Mouse (Mus musculus): Measurements from ENCODE around the gene Gm49601. TPM values are rescaled to one million over a fixed set of nuclear protein-coding genes. Genes with fewer than 3 reads are reported as not detected.

The Gm49601 gene
- polyA plus RNA-seq, 1 experiment from 2014 or later = 1.0 TPM

- Histone ChIP-seq H3K36me3 (ENCODE audit: control insufficient read depth, insufficient read depth, low read length) (no peaks in the 10 kb centered on the region), H3K27ac (ENCODE audit: low read depth, low read length) (no peak overlapping the region), H3K9me3 (replicated peaks; ENCODE audit: control insufficient read depth, low read length) (no peaks in the 10 kb centered on the region), H3K4me3 (ENCODE audit: low read depth, low read length) (no peak overlapping the region), H3K4me2 (no peak overlapping the region), H3K4me1 (ENCODE audit: control insufficient read depth, insufficient read depth, low read length) (peaks cover 5% of the 10 kb centered on the region), H3K27me3 (ENCODE audit: control insufficient read depth, insufficient read depth, low read length) (peaks cover 26% of the 10 kb centered on the region), H3K9ac (ENCODE audit: low read depth, low read length) (no peak overlapping the region)
- ATAC-seq (replicated peaks; ENCODE audit: insufficient number of reproducible peaks, low FRiP score, low TSS enrichment) = no peak
- WGBS (ENCODE audit: insufficient replicate concordance) = 36% methylated on average over 1 of the region's 1 CpGs
These were observed 7.1 kb upstream of the Gm49601 start for GRCm38 (mm10) chr16:18633333-18633732.

DNA sequence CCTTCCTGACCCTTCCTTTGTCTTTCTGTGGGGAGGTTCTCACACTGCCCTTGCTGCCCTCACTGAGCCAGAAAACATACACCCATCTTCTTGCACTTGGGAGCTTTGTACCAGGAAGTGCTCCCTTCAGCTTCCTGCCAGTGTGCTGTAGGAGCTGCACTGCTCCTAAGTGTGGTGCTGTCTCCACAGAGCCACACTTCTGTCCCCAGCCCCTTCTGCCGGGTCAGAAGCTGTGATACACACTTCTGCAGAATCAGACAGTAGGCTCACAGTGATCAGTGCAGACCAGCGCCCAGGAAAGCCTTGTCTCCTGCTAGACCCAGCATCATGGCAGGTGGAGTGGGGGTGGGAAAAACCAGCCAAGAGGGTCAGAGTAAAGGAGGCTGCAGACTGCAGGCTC lies 6.6 kb upstream of the Gm49601 start:
- Histone ChIP-seq H3K36me3 (ENCODE audit: control insufficient read depth, insufficient read depth, low read length) (no peaks in the 10 kb centered on the region), H3K9me3 (replicated peaks; ENCODE audit: control insufficient read depth, low read length) (no peaks in the 10 kb centered on the region), H3K9ac (ENCODE audit: low read depth, low read length) (no peak overlapping the region), H3K27me3 (ENCODE audit: control insufficient read depth, insufficient read depth, low read length) (peaks cover 32% of the 10 kb centered on the region), H3K27ac (ENCODE audit: low read depth, low read length) (no peak overlapping the region), H3K4me2 (no peak overlapping the region), H3K4me1 (ENCODE audit: control insufficient read depth, insufficient read depth, low read length) (peaks cover 5% of the 10 kb centered on the region), H3K4me3 (ENCODE audit: low read depth, low read length) (no peak overlapping the region)
- WGBS (ENCODE audit: insufficient replicate concordance) = 59% methylated on average over 2 of the region's 2 CpGs
- ATAC-seq (replicated peaks; ENCODE audit: insufficient number of reproducible peaks, low FRiP score, low TSS enrichment) = no peak

DNA sequence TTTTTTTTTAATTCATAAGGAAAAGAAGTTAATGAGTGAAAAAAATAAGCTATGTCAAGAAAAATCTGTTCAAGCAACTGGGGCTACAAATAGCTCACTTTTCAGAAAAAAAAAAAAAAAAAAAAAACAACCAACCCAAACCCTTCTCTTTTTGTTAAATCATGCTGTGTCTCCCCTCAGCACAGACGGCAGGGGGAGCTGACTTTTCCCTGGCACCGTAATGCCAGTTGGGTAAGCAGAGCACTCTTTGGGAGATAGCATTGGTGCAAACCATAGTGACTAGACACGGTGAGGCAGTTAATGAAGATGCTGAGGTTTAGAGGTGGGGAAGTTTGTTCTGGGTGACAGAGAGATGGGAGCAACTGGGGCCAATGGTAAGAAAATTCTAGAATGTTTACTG lies 5.8 kb upstream of the Gm49601 start:
- 56% methylated on average over 3 of the region's 3 CpGs for WGBS (ENCODE audit: insufficient replicate concordance)
- no peak overlapping the region for H3K27ac ChIP-seq (ENCODE audit: low read depth, low read length)
- H3K4me3 ChIP-seq (ENCODE audit: low read depth, low read length) = no peak overlapping the region
- no peak for ATAC-seq (replicated peaks; ENCODE audit: insufficient number of reproducible peaks, low FRiP score, low TSS enrichment)
- no peak overlapping the region for H3K4me2 ChIP-seq
- no peaks in the 10 kb centered on the region for H3K9me3 ChIP-seq (replicated peaks; ENCODE audit: control insufficient read depth, low read length)
- no peak overlapping the region for H3K9ac ChIP-seq (ENCODE audit: low read depth, low read length)
- H3K27me3 ChIP-seq (ENCODE audit: control insufficient read depth, insufficient read depth, low read length) = peaks cover 39% of the 10 kb centered on the region
- H3K4me1 ChIP-seq (ENCODE audit: control insufficient read depth, insufficient read depth, low read length) = peaks cover 5% of the 10 kb centered on the region
- H3K36me3 ChIP-seq (ENCODE audit: control insufficient read depth, insufficient read depth, low read length) = no peaks in the 10 kb centered on the region

- Histone ChIP-seq H3K9ac (ENCODE audit: low read depth, low read length) (no peak overlapping the region), H3K4me1 (ENCODE audit: control insufficient read depth, insufficient read depth, low read length) (peaks cover 8% of the 10 kb centered on the region), H3K36me3 (ENCODE audit: control insufficient read depth, insufficient read depth, low read length) (no peaks in the 10 kb centered on the region), H3K4me3 (ENCODE audit: low read depth, low read length) (no peak overlapping the region), H3K4me2 (no peak overlapping the region), H3K27ac (ENCODE audit: low read depth, low read length) (no peak overlapping the region), H3K27me3 (ENCODE audit: control insufficient read depth, insufficient read depth, low read length) (peaks cover 48% of the 10 kb centered on the region), H3K9me3 (replicated peaks; ENCODE audit: control insufficient read depth, low read length) (no peaks in the 10 kb centered on the region)
- no peak for ATAC-seq (replicated peaks; ENCODE audit: insufficient number of reproducible peaks, low FRiP score, low TSS enrichment)
- 54% methylated on average over 7 of the region's 7 CpGs for WGBS (ENCODE audit: insufficient replicate concordance)
These were observed 4.9 kb upstream of the Gm49601 start for GRCm38 (mm10) chr16:18631141-18631540.

GRCm38 (mm10) chr16:18630291-18630690 lies 4.1 kb upstream of the Gm49601 start:
- peak overlapping the region; percentile 98 for H3K4me2 ChIP-seq
- 47% methylated on average over 5 of the region's 5 CpGs for WGBS (ENCODE audit: insufficient replicate concordance)
- peaks cover 57% of the 10 kb centered on the region for H3K27me3 ChIP-seq (ENCODE audit: control insufficient read depth, insufficient read depth, low read length)
- no peak for ATAC-seq (replicated peaks; ENCODE audit: insufficient number of reproducible peaks, low FRiP score, low TSS enrichment)
- H3K36me3 ChIP-seq (ENCODE audit: control insufficient read depth, insufficient read depth, low read length) = no peaks in the 10 kb centered on the region
- peaks cover 14% of the 10 kb centered on the region for H3K4me1 ChIP-seq (ENCODE audit: control insufficient read depth, insufficient read depth, low read length)
- H3K9ac ChIP-seq (ENCODE audit: low read depth, low read length) = peak overlapping the region; percentile 77; the same call in 1 of the 2 replicates
- peak overlapping the region; percentile 76 for H3K4me3 ChIP-seq (ENCODE audit: low read depth, low read length)
- no peaks in the 10 kb centered on the region for H3K9me3 ChIP-seq (replicated peaks; ENCODE audit: control insufficient read depth, low read length)
- no peak overlapping the region for H3K27ac ChIP-seq (ENCODE audit: low read depth, low read length)

DNA sequence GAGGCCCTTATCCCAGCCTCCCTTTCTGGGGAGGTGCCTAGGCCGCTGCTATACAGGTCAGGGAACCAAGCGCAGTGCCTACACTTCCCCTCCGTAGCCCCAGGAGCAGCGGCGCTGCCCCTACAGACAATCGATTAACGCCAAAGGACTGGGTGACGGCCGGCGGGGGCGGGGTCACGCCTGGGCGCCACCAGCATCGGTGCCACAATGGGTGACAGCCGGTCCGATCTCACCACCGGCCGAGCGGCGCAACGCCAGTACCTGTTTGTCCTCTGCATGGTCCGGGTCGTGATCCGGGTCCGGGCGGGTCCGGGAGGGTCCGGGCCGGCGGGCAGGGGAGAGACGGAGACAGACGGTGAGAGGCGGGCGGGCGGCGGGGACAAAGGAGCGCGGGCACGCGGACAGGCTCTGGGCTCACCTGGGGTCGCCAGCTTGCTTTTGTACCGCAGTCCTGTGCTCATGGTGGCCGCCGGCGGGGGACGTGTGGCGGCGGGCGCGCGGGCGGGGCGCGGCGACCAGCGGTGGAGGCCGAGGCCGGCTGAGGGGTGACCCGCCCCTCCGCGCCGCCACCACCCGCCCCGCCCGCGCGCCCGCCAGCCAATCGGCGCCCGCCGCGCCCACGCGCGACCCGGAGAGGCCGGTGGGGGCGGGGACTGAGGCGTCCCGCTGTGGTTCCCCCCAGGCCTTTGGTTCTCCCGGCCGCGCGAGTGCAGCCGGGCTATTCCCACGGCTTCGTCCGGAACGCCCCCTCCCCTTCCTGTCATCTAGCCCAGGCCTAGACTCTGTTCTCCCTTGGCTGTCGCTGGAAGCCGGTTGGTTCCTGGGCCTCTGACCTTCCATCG lies 3.4 kb upstream of the Gm49601 start, which contains the start of gene Sept5:
TSS of gene Sept5 (minus strand) at position 565 of the 842 bp plus-strand sequence.
- H3K9me3 ChIP-seq (replicated peaks; ENCODE audit: control insufficient read depth, low read length) = no peaks in the 10 kb centered on the region
- whole genome bisulfite sequencing (ENCODE audit: insufficient replicate concordance) = 1% methylated on average over 64 of the region's 93 CpGs
- no peaks in the 10 kb centered on the region for H3K36me3 ChIP-seq (ENCODE audit: control insufficient read depth, insufficient read depth, low read length)
- H3K4me1 ChIP-seq (ENCODE audit: control insufficient read depth, insufficient read depth, low read length) = peaks cover 14% of the 10 kb centered on the region
- peak within 1 kb of the TSS; percentile 77 for H3K9ac ChIP-seq (ENCODE audit: low read depth, low read length)
- peak within 1 kb of the TSS; percentile 98 for H3K4me2 ChIP-seq
- no peak within 1 kb of the TSS for H3K27ac ChIP-seq (ENCODE audit: low read depth, low read length)
- peak within 1 kb of the TSS; percentile 76 for H3K4me3 ChIP-seq (ENCODE audit: low read depth, low read length)
- peak; percentile 55 for ATAC-seq (replicated peaks; ENCODE audit: insufficient number of reproducible peaks, low FRiP score, low TSS enrichment)
- H3K27me3 ChIP-seq (ENCODE audit: control insufficient read depth, insufficient read depth, low read length) = peaks cover 64% of the 10 kb centered on the region

- Histone ChIP-seq H3K27me3 (ENCODE audit: control insufficient read depth, insufficient read depth, low read length) (peaks cover 70% of the 10 kb centered on the region), H3K27ac (ENCODE audit: low read depth, low read length) (no peak overlapping the region), H3K9me3 (replicated peaks; ENCODE audit: control insufficient read depth, low read length) (no peaks in the 10 kb centered on the region), H3K4me1 (ENCODE audit: control insufficient read depth, insufficient read depth, low read length) (peaks cover 14% of the 10 kb centered on the region), H3K4me2 (peak overlapping the region; percentile 98), H3K9ac (ENCODE audit: low read depth, low read length) (peak overlapping the region; percentile 77; the same call in 1 of the 2 replicates), H3K4me3 (ENCODE audit: low read depth, low read length) (peak overlapping the region; percentile 76), H3K36me3 (ENCODE audit: control insufficient read depth, insufficient read depth, low read length) (no peaks in the 10 kb centered on the region)
- no peak for ATAC-seq (replicated peaks; ENCODE audit: insufficient number of reproducible peaks, low FRiP score, low TSS enrichment)
- 31% methylated on average over 2 of the region's 2 CpGs for WGBS (ENCODE audit: insufficient replicate concordance)
These were observed 2.7 kb upstream of the Gm49601 start for GRCm38 (mm10) chr16:18628948-18629340.

GRCm38 (mm10) chr16:18628206-18628947 lies 2.1 kb upstream of the Gm49601 start:
- Histone ChIP-seq H3K4me2 (peak overlapping the region; percentile 98), H3K27me3 (ENCODE audit: control insufficient read depth, insufficient read depth, low read length) (peaks cover 71% of the 10 kb centered on the region), H3K4me1 (ENCODE audit: control insufficient read depth, insufficient read depth, low read length) (peaks cover 14% of the 10 kb centered on the region), H3K9me3 (replicated peaks; ENCODE audit: control insufficient read depth, low read length) (no peaks in the 10 kb centered on the region), H3K9ac (ENCODE audit: low read depth, low read length) (no peak overlapping the region), H3K4me3 (ENCODE audit: low read depth, low read length) (peak overlapping the region; percentile 76; the same call in 1 of the 2 replicates), H3K27ac (ENCODE audit: low read depth, low read length) (no peak overlapping the region), H3K36me3 (ENCODE audit: control insufficient read depth, insufficient read depth, low read length) (no peaks in the 10 kb centered on the region)
- no peak for ATAC-seq (replicated peaks; ENCODE audit: insufficient number of reproducible peaks, low FRiP score, low TSS enrichment)
- WGBS (ENCODE audit: insufficient replicate concordance) = 69% methylated on average over 7 of the region's 7 CpGs

Data from heart, embryonic 11.5 days (tissue).